Mouse (Mus musculus) bone marrow macrophage, adult 2 months (primary cell): ENCODE data around the gene Lmo7.

Source experiments
- CTCF ChIP-seq: IDR thresholded peaks from 2 replicates; pipeline ENCODE4 v1.5.1; 2012; ENCODE audit warnings: low read depth, mild to moderate bottlenecking, low read length, moderate library complexity
- POLR2A ChIP-seq: IDR thresholded peaks from 2 replicates; pipeline ENCODE4 v1.6.1; 2012; ENCODE audit warnings: mild to moderate bottlenecking, low read depth, low read length, borderline replicate concordance

DNA sequence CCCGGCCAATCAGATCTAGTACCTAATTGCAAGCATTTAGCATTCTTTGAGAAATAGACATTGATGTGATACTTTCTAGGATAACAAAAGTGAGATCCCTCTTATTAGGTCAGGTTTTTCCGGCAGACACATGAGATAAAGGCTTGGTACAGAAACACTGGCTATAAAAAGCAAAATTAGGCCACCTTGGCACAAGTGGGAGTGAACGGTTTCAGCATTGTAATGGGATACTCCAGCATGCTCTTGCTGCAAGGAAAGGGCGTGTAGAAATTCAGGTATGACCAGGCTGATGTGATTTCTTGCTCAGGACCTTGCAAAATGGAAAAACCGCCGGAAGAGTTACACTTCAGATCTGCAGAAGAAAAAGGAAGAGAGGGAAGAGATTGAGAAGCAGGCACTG is 168.5 kb downstream of the Lmo7 start:
- TF ChIP-seq CTCF (no peak), POLR2A (no peak)
